Comparison of ENCODE assay signal across 13 mouse cellular contexts in genomic region chr14:62868254-62868653, GRCm38 (mm10). TPM values are rescaled to one million over a fixed set of nuclear protein-coding genes. Genes with fewer than 3 reads are reported as not detected.
DNase-seq lines count a peak whose midpoint lies in the region; ATAC-seq lines count a peak whose summit lies in the region.
"Had no signal": no experiment of that assay in that cellular context is flagged by ENCODE, and none has a peak within 500 bp of the region (broad histone marks: within the 10 kb centered on the region; RNA-seq: fewer than 3 reads in every experiment).

No protein-coding gene starts in this region.

- ATAC-seq in hindbrain, embryonic 12.5 days (ENCODE audit: low FRiP score) = no peak
- peak; percentile 28; the same call in 1 of the 2 replicates for ATAC-seq in neural tube, embryonic 14.5 days (ENCODE audit: low read depth)
- ATAC-seq in embryonic facial prominence, embryonic 11.5 days (replicated peaks; ENCODE audit: insufficient number of reproducible peaks, low FRiP score, low TSS enrichment, low read depth) = no peak
- ATAC-seq: intestine, embryonic 15.5 days had no signal

- peaks cover 33% of the 10 kb centered on the region for H3K4me1 ChIP-seq in hindbrain, embryonic 10.5 days (replicated peaks)
- H3K4me1 ChIP-seq in hindbrain, embryonic 12.5 days = peaks cover 15% of the 10 kb centered on the region
- no peaks in the 10 kb centered on the region for H3K4me1 ChIP-seq in neural tube, embryonic 14.5 days (ENCODE audit: control insufficient read depth, insufficient read depth, low read length)
- H3K4me1 ChIP-seq in embryonic facial prominence, embryonic 11.5 days (ENCODE audit: control insufficient read depth, insufficient read depth, low read length) = no peaks in the 10 kb centered on the region; the same call in 1 of the 2 replicates
- H3K4me1 ChIP-seq: intestine, embryonic 15.5 days; limb, embryonic 15.5 days had no signal

- H3K27me3 ChIP-seq in hindbrain, embryonic 10.5 days (ENCODE audit: insufficient read depth, poor library complexity, severe bottlenecking) = no peaks in the 10 kb centered on the region
- no peaks in the 10 kb centered on the region for H3K27me3 ChIP-seq in hindbrain, embryonic 12.5 days
- H3K27me3 ChIP-seq in neural tube, embryonic 14.5 days (ENCODE audit: control insufficient read depth, insufficient read depth, low read length) = no peaks in the 10 kb centered on the region
- no peaks in the 10 kb centered on the region for H3K27me3 ChIP-seq in embryonic facial prominence, embryonic 11.5 days (ENCODE audit: control insufficient read depth, insufficient read depth, low read length)
- H3K27me3 ChIP-seq: intestine, embryonic 15.5 days; limb, embryonic 15.5 days; neural tube, embryonic 12.5 days had no signal

- WGBS in hindbrain, embryonic 10.5 days = 46% methylated on average over 3 of the region's 3 CpGs
- WGBS in hindbrain, embryonic 12.5 days = 39% methylated on average over 3 of the region's 3 CpGs
- 65% methylated on average over 3 of the region's 3 CpGs for WGBS in neural tube, embryonic 14.5 days
- WGBS in embryonic facial prominence, embryonic 11.5 days = 30% methylated on average over 3 of the region's 3 CpGs

- DNase-seq in hindbrain, embryonic 10.5 days (ENCODE audit: low spot score) = peak; percentile 45
- DNase-seq in neural tube, embryonic 10.5 days (ENCODE audit: extremely low spot score, low spot score) = no peak
- DNase-seq in embryonic facial prominence, embryonic 11.5 days (ENCODE audit: low spot score) = peak; percentile 25
- DNase-seq in telencephalon, adult 2 months (ENCODE audit: low read depth, low spot score) = peak; percentile 40
- DNase-seq in right cerebral cortex, postnatal 4 days = no peak
- no peak for DNase-seq in MN1 (ENCODE audit: low spot score)
- DNase-seq: gastrocnemius, postnatal 14 days; thymus, adult 2 months had no signal

- H3K4me2 ChIP-seq in hindbrain, embryonic 12.5 days (replicated peaks) = no peak overlapping the region
- no peak overlapping the region for H3K4me2 ChIP-seq in neural tube, embryonic 14.5 days (ENCODE audit: low read depth, low read length)
- no peak overlapping the region for H3K4me2 ChIP-seq in embryonic facial prominence, embryonic 11.5 days (ENCODE audit: low read depth, low read length)
- H3K4me2 ChIP-seq: intestine, embryonic 15.5 days; limb, embryonic 15.5 days; neural tube, embryonic 12.5 days had no signal

- no peak overlapping the region for H3K9ac ChIP-seq in hindbrain, embryonic 12.5 days
- no peak overlapping the region for H3K9ac ChIP-seq in neural tube, embryonic 14.5 days (replicated peaks; ENCODE audit: low read depth, low read length)
- H3K9ac ChIP-seq in embryonic facial prominence, embryonic 11.5 days (replicated peaks; ENCODE audit: low read length) = no peak overlapping the region
- H3K9ac ChIP-seq: intestine, embryonic 15.5 days; limb, embryonic 15.5 days; neural tube, embryonic 12.5 days had no signal

- peak overlapping the region; percentile 68 for H3K27ac ChIP-seq in hindbrain, embryonic 10.5 days
- H3K27ac ChIP-seq in hindbrain, embryonic 12.5 days = no peak overlapping the region
- H3K27ac ChIP-seq in neural tube, embryonic 14.5 days (ENCODE audit: low read depth, low read length) = no peak overlapping the region
- no peak overlapping the region for H3K27ac ChIP-seq in embryonic facial prominence, embryonic 11.5 days (replicated peaks; ENCODE audit: low read depth, low read length)
- H3K27ac ChIP-seq: intestine, embryonic 15.5 days; limb, embryonic 15.5 days; neural tube, embryonic 12.5 days had no signal

- peaks cover 11% of the 10 kb centered on the region; the same call in 1 of the 2 replicates for H3K9me3 ChIP-seq in hindbrain, embryonic 10.5 days
- H3K9me3 ChIP-seq in hindbrain, embryonic 12.5 days (replicated peaks) = no peaks in the 10 kb centered on the region
- no peaks in the 10 kb centered on the region; the same call in 1 of the 2 replicates for H3K9me3 ChIP-seq in neural tube, embryonic 14.5 days (ENCODE audit: control insufficient read depth, low read length)
- H3K9me3 ChIP-seq in embryonic facial prominence, embryonic 11.5 days (replicated peaks; ENCODE audit: control insufficient read depth, low read length) = no peaks in the 10 kb centered on the region
- H3K9me3 ChIP-seq: intestine, embryonic 15.5 days; neural tube, embryonic 12.5 days had no signal

- no peak overlapping the region for H3K4me3 ChIP-seq in hindbrain, embryonic 10.5 days
- no peak overlapping the region for H3K4me3 ChIP-seq in hindbrain, embryonic 12.5 days
- no peak overlapping the region for H3K4me3 ChIP-seq in neural tube, embryonic 14.5 days (ENCODE audit: low read depth, low read length)
- no peak overlapping the region for H3K4me3 ChIP-seq in embryonic facial prominence, embryonic 11.5 days (ENCODE audit: low read depth, low read length)
- H3K4me3 ChIP-seq: intestine, embryonic 15.5 days; limb, embryonic 15.5 days; neural tube, embryonic 12.5 days had no signal

- H3K36me3 ChIP-seq in hindbrain, embryonic 10.5 days = peaks cover 11% of the 10 kb centered on the region
- H3K36me3 ChIP-seq in hindbrain, embryonic 12.5 days = peaks cover 4% of the 10 kb centered on the region; the same call in 1 of the 2 replicates
- H3K36me3 ChIP-seq in neural tube, embryonic 14.5 days (ENCODE audit: control insufficient read depth, insufficient read depth, low read length) = no peaks in the 10 kb centered on the region
- H3K36me3 ChIP-seq in embryonic facial prominence, embryonic 11.5 days (replicated peaks; ENCODE audit: control insufficient read depth, insufficient read depth, low read depth, low read length) = no peaks in the 10 kb centered on the region
- H3K36me3 ChIP-seq: intestine, embryonic 15.5 days; neural tube, embryonic 12.5 days had no signal

RNA-seq across cellular contexts. Expression of gene Wdfy2, which starts 30.8 kb away (rescaled TPM):
- polyA plus RNA-seq in hindbrain, embryonic 10.5 days (2016; fragmentation: Nextera tagmentation; extraction: Ambion mirVana) = 12.9 and 14.2 TPM in 2 replicates
- polyA plus RNA-seq in hindbrain, embryonic 12.5 days (2016; fragmentation: Nextera tagmentation; extraction: Ambion mirVana) = 14.2 and 15.0 TPM in 2 replicates
- 13.1 and 16.5 TPM in 2 replicates for polyA plus RNA-seq in neural tube, embryonic 14.5 days (2014; fragmentation: Nextera tagmentation; extraction: Ambion mirVana)
- 12.2 and 13.3 TPM in 2 replicates for polyA plus RNA-seq in embryonic facial prominence, embryonic 11.5 days (2014; fragmentation: Nextera tagmentation; extraction: Ambion mirVana)

Comparison
In these comparisons a context has a peak if more than half of its experiments do, and no peak if none do; other contexts are left out.
1. DNase-seq: peak in hindbrain, embryonic 10.5 days (single experiment), embryonic facial prominence, embryonic 11.5 days (single experiment) and telencephalon, adult 2 months (single experiment); none in neural tube, embryonic 10.5 days (single experiment), right cerebral cortex, postnatal 4 days (single experiment) and MN1 (single experiment).